Mouse (Mus musculus) bone marrow macrophage, adult 2 months (primary cell): ENCODE measurements around the gene Stac2.

Experiments used
- CTCF ChIP-seq: IDR thresholded peaks from 2 replicates; pipeline ENCODE4 v1.5.1; 2012; ENCODE audit warnings: low read depth, mild to moderate bottlenecking, low read length, moderate library complexity
- POLR2A ChIP-seq: IDR thresholded peaks from 2 replicates; pipeline ENCODE4 v1.6.1; 2012; ENCODE audit warnings: mild to moderate bottlenecking, low read depth, low read length, borderline replicate concordance

- TF ChIP-seq CTCF = no peak
- no peak for TF ChIP-seq POLR2A
Measured at GRCm38 (mm10) chr11:98057998-98058397, 4.7 kb upstream of the Stac2 start.
